Mouse (Mus musculus) ES-E14 (cell line): Measurements from ENCODE around the gene Phactr4. TPM values are rescaled to one million over a fixed set of nuclear protein-coding genes. Genes with fewer than 3 reads are reported as not detected.
"Not testable (repeated sequence)": the region's sequence is repeated elsewhere in the genome, so short reads cannot be mapped to it uniquely, and the experiment has no call there.

ENCODE experiments used
- DNase-seq: peaks from one replicate; pipeline ENCODE4 v3.0.0-alpha.2; 2013; ENCODE audit warnings: low read depth, low spot score
- H3K27ac ChIP-seq: 2 replicates; pipeline ENCODE4 v1.5.1; 2012; ENCODE audit warnings: low read depth, mild to moderate bottlenecking, low read length, moderate library complexity, mixed read lengths; ENCODE audit not compliant: poor library complexity, insufficient read depth, severe bottlenecking
- H3K36me3 ChIP-seq: 2 replicates; pipeline ENCODE4 v1.6.1; 2012; ENCODE audit warnings: mild to moderate bottlenecking, low read length, moderate library complexity, mixed read lengths; ENCODE audit not compliant: control insufficient read depth, poor library complexity, insufficient read depth, severe bottlenecking
- H3K4me1 ChIP-seq, 2 experiments: fragments of 150-350 bp in 1 of 2; sonication (generic) in 1 of 2; 2 replicates each; pipeline ENCODE4 v1.6.1; 2012; ENCODE audit warnings: low read length in 2 of 2, mild to moderate bottlenecking in 1 of 2, mixed read lengths in 1 of 2; ENCODE audit not compliant: control insufficient read depth in 2 of 2, insufficient read depth in 2 of 2, poor library complexity in 1 of 2
- H3K4me3 ChIP-seq, 2 experiments: fragments of 150-350 bp in 1 of 2; sonication (generic) in 1 of 2; 2 replicates each; pipeline ENCODE4 v1.5.1; 2012; ENCODE audit warnings: low read length in 2 of 2, low read depth in 1 of 2, mild to moderate bottlenecking in 1 of 2, mixed read lengths in 1 of 2; ENCODE audit not compliant: insufficient read depth in 1 of 2, poor library complexity in 1 of 2, severe bottlenecking in 1 of 2
- H3K9ac ChIP-seq: 2 replicates; pipeline ENCODE4 v1.6.1; 2012; ENCODE audit warnings: low read depth, mild to moderate bottlenecking, low read length, mixed read lengths; ENCODE audit not compliant: poor library complexity, insufficient read depth, severe bottlenecking
- H3K9me3 ChIP-seq: fragments of 150-350 bp; sonication (generic); 2 replicates; pipeline ENCODE4 v1.6.1; 2012; ENCODE audit warnings: low read depth, mild to moderate bottlenecking, low read length; ENCODE audit not compliant: control insufficient read depth, insufficient read depth
- CHD2 ChIP-seq: IDR thresholded peaks from 2 replicates; pipeline ENCODE4 v1.6.1; 2014; ENCODE audit warnings: mild to moderate bottlenecking, low read depth, low read length, inconsistent platforms
- HCFC1 ChIP-seq: IDR thresholded peaks from 2 replicates; pipeline ENCODE4 v1.6.1; 2012; ENCODE audit warnings: low read length, inconsistent platforms, borderline replicate concordance; ENCODE audit not compliant: insufficient read depth
- MAFK ChIP-seq: IDR thresholded peaks from 2 replicates; pipeline ENCODE4 v1.6.1; 2014; ENCODE audit warnings: mild to moderate bottlenecking, low read depth, low read length, inconsistent platforms; ENCODE audit not compliant: insufficient read depth
- ZC3H11A ChIP-seq: IDR thresholded peaks from 2 replicates; pipeline ENCODE4 v1.6.1; 2012; ENCODE audit warnings: low read depth, mild to moderate bottlenecking, inconsistent platforms, low read length, borderline replicate concordance
- ZNF384 ChIP-seq: IDR thresholded peaks from 2 replicates; pipeline ENCODE4 v1.6.1; 2012; ENCODE audit warnings: low read depth, low read length, inconsistent platforms
- in situ Hi-C, 2 experiments: fragments of 600-800 bp; cut with MboI; formaldehyde crosslinking; loops; one replicate each; pipeline ENCODE4 v1.15.1; 2025; ENCODE audit warnings: low sequenced_read_pairs in 2 of 2, inconsistent platforms in 1 of 2; ENCODE audit not compliant: unreplicated experiment in 2 of 2
- total RNA-seq: library from RNA; depleted of rRNA; stranded (reverse); fragments of 300-350 nt; gene quantifications from 2 replicates; pipeline ENCODE4 v1.2.3, GENCODE M21; 2012

Phactr4 gene
- total RNA-seq, 1 experiment, result 7.8 TPM

DNA sequence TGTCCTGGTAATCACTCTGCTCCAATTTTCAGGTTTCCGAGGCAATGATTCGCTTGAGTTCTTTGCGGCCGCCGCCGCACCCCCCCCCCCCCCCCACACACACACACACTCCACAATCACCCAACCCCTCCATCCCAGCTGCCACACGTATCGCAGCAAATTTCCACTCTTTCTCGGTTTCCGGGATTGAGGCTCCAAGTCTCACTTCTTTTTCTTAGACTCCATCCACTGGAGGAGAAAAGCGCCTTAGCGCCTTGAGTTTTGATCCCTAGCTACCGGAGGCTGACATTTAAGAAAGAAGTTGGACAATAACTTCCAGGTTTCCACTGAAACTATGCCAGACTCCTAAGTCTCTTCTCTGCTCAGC, 750 bp downstream of the Phactr4 start:
- DNase-seq, result peak; percentile 38
- H3K9ac ChIP-seq, result peak overlapping the region; percentile 91
- H3K27ac ChIP-seq, result peak overlapping the region; percentile 90; the same call in 1 of the 2 replicates
- H3K4me3 ChIP-seq, result peak overlapping the region; percentile 91 to 93
- TF ChIP-seq HCFC1 (no peak), ZNF384 (no peak), CHD2 (no peak), ZC3H11A (no peak), MAFK (no peak)
- in situ Hi-C loops, result no loop called here
- H3K36me3 ChIP-seq, result no peaks in the 10 kb centered on the region
- H3K4me1 ChIP-seq, result 0 out of 4 replicates have a peak, but pooled peaks cover 0 to 3% of the 10 kb centered on the region in 2 experiments
- no peaks in the 10 kb centered on the region for H3K9me3 ChIP-seq

DNA sequence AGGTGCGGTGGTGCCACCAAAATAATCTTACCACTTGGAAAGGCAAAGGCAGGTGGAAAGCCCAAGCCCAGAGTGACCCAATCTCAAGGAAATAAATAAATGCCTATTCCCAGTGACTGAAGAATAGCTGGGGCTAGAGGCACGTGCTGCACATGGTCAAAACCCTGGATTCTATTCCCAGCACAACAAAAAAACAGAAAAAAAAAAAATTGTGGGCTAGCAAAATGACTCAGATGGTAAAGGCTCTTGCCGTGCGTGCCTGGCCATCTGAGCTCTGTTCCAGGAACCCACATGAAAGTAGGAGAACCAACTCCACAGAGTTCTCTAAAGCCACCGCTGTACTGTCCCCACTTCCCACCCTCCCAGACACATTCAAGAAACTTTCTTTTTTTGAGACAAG, 1.8 kb downstream of the Phactr4 start:
- Histone ChIP-seq H3K36me3 (no peaks in the 10 kb centered on the region), H3K4me3 (peak overlapping the region in 1 of 2 experiments; percentile 93; a peak in 1 of 4 replicates), H3K9ac (no peak overlapping the region), H3K4me1 (0 out of 4 replicates have a peak, but pooled peaks cover 0 to 3% of the 10 kb centered on the region in 2 experiments), H3K27ac (no peak overlapping the region), H3K9me3 (no peaks in the 10 kb centered on the region)
- TF ChIP-seq CHD2 (no peak), HCFC1 (no peak)
- in situ Hi-C loops, result no loop called here
- DNase-seq, result no peak

DNA sequence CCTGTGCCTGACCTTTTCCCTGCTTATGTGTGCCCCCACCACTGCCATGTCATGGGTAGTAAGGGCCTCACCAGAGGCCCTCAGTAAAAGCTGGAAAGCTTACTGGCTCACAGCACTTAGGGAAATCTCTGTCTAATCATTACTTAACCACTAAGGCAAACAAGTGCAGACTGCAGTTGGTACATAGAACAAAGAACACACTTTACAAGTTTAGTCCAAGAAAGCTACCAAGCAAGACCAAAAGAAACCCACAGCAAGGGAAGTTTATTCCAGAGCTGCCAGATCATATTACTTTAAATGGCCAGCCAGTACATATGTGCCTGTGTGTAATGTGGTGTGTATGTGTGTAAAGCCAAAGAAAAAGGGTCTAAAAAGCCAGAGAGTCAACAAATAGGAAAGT, 6.3 kb downstream of the Phactr4 start:
- no peak overlapping the region for H3K27ac ChIP-seq
- H3K4me1 ChIP-seq, result peaks cover 3 to 4% of the 10 kb centered on the region in 2 experiments; a peak in 2 of 4 replicates
- no peak for DNase-seq
- H3K9me3 ChIP-seq, result no peaks in the 10 kb centered on the region
- H3K4me3 ChIP-seq, result no peak overlapping the region
- H3K9ac ChIP-seq, result no peak overlapping the region
- TF ChIP-seq MAFK (no peak), CHD2 (no peak), ZNF384 (no peak), ZC3H11A (no peak), HCFC1 (no peak)
- in situ Hi-C loops, result no loop called here
- no peaks in the 10 kb centered on the region; the same call in 1 of the 2 replicates for H3K36me3 ChIP-seq

DNA sequence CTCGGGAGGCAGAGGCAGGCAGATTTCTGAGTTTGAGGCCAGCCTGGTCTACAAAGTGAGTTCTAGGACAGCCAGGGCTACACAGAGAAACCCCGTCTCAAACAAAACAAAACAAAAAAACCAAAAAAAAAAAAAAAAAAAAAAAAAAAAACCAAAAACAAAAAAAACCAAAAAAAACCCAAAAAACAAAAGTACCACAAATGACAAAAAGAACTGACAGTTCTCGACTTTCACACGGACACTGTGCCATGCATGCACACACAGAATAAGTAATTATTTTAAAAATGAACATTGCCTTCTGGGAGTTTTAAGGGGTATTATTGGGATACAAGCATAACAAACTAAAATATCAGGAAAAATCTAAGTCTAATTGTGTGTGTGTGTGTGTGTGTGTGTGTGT, 9.0 kb downstream of the Phactr4 start:
- DNase-seq, H3K27ac ChIP-seq, in situ Hi-C loops, H3K9me3 ChIP-seq, H3K9ac ChIP-seq, H3K4me3 ChIP-seq, H3K4me1 ChIP-seq, H3K36me3 ChIP-seq: not testable (repeated sequence)
- TF ChIP-seq ZNF384, result peak; percentile 79

DNA sequence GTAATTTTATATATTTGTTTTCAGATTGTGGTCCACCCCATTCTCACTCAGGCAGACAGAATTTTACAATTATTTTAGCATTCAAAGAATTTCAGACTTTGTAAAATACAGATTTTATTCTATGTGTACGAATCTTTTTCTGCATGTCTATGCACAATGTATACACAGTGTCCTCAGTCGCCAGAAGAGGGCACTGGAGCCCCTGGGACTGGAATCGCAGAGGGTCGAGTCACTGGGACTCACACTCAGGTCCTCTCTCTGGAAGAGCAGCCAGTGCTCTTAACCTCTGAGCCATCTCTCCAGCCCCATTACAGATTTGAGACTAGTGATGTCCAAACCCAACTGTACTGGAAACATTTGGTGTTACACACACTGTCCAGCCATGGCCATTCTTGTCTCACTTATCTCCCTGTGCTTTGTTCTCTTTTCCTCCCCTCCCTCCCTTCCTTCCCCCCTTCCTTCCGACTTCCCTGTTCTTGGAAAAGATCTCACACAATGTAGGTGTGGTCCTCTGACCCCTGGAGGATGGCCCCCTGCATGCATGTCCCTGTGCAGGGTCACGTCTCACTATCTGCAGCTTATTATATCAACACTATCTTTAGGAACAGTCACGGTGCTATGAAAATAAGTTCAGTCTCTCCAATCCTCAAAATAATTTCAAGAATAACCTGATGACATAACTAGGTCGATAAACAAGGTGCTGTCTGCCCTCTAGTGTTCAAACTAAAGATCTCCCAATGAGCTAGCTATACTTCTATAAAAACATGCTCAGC, 10.8 kb downstream of the Phactr4 start:
- TF ChIP-seq ZNF384 (no peak), HCFC1 (peak; percentile 31; the same call in 1 of the 2 replicates), MAFK (no peak), ZC3H11A (no peak)
- Histone ChIP-seq H3K27ac (no peak overlapping the region), H3K36me3 (no peaks in the 10 kb centered on the region; the same call in 1 of the 2 replicates), H3K9ac (no peak overlapping the region), H3K4me1 (peaks cover 2 to 5% of the 10 kb centered on the region in 2 experiments; a peak in 2 of 4 replicates), H3K4me3 (no peak overlapping the region), H3K9me3 (no peaks in the 10 kb centered on the region)
- no peak for DNase-seq
- in situ Hi-C loops, result no loop called here
